Mouse (Mus musculus) lung, postnatal 36 days (tissue): ENCODE measurements around the gene Slc35g2.

ENCODE experiments used
- DNase-seq: peaks from one replicate; pipeline ENCODE4 v3.0.0; 2022; ENCODE audit warnings: mixed read lengths

The Slc35g2 gene

GRCm38 (mm10) chr9:100558991-100559390 is 11.9 kb downstream of the Slc35g2 start:
- no peak for DNase-seq

- no peak for DNase-seq
These were observed 12.8 kb downstream of the Slc35g2 start for GRCm38 (mm10) chr9:100558023-100558573.

DNA sequence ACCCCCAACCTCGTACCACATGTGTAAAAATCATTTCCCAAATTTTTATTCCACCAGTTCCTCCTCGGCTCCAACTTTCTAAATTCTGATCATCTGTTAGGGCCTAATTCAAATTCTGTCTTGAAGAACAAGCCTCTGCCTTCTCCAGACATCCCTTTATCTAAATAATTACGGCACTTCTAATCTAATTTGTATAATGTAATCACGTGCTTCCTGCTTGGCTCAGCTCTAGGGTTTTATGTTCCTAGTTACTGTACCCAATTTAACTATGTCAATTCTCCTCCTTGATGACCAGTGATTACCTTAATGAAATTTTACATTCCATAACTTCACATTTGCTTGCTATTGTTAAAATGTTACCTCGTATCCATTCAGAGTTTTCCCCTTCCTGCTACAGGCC is 15.2 kb downstream of the Slc35g2 start:
- DNase-seq = no peak

- peak; percentile 47 for DNase-seq
These were observed 22.6 kb downstream of the Slc35g2 start for GRCm38 (mm10) chr9:100548313-100548712.

DNA sequence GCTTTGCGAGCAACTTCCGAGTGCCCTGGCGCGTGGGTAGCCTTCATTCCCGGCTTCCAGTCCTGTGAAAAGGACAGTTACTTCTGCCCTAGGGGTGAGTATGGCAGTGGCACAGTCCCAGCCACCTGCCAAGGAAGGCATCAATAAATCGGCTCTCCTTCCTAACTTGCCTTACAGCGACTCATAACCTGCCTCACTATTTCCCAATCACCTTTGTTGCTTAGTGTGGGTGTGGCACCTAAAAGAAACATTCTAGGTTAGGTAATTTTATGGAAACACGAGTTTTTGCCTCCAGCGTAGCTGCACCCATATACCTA is 24.3 kb downstream of the Slc35g2 start:
- DNase-seq = peak; percentile 42

GRCm38 (mm10) chr9:100545715-100546593 is 24.9 kb downstream of the Slc35g2 start, which contains the start of gene Nck1:
Gene Nck1 (minus strand): TSS chr9:100546134.
- DNase-seq = peak; percentile 100

DNA sequence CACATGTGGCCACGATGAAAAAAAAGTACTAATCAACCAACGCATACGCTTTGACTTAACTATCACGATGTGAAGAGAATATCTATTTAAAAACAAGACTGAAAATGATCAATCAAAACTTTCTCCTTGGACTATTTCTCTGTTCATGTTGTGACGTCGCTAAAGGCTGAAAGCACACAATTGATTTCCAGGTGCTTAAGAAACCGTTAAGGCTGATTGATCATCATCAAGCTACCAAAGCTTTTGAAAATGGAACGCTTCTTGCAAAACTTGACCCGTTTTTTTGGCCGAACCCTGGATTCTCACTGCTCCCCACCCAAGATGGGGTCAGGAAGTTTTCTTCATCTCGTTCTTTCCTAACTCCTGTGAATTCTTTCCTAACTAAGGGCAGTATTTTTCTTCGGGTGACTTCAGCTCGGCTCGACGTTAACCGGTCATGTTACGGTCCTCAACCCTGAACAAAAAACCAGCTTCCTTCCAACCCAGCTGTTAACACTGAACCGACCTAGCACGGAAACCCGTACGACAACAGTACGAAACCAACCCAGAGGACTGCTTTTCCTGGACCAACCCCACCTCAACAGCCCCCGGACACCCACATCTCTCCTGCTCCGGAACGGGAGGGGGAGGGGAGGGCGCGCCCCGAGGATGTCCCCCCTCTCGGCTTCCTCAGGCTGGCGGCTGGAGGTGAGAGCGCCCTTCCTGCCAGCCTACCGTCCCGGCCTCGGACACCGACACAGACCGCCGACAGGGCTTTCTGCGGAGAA is 25.8 kb downstream of the Slc35g2 start:
- peak; percentile 72 for DNase-seq

DNA sequence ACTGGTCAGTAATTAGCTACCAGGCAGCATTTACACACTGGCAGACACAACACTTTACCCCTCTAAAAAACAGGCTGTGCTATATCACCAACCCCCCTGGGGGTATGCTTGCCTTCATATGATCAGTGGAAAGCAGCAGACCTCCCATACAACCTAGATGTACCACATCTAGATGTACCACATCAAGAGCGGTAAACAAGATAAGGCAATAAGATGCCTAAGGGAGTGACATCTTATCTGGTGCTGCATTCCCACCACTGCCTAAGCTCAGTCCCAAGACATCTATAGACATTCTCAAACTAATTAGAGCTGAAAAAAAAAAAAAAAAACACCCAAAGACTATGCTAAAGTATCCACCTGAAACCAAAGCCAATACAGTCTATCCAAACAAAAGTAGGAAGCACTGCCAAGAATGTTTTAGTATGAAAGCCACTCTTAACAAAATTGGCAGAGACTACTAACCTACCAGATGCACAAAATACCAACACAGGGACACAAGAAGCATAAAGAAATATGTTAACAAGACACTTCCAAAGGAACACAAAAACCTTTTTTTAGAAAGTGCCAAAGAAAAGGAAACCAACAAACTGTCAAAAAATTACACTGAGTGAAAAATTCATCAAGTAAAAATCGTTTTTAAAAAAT is 35.1 kb downstream of the Slc35g2 start:
- DNase-seq = peak; percentile 29

GRCm38 (mm10) chr9:100534686-100535085 is 36.2 kb downstream of the Slc35g2 start:
- no peak for DNase-seq

GRCm38 (mm10) chr9:100532847-100533505 is 37.9 kb downstream of the Slc35g2 start:
- DNase-seq = no peak

GRCm38 (mm10) chr9:100531296-100531695 is 39.6 kb downstream of the Slc35g2 start:
- DNase-seq = no peak

GRCm38 (mm10) chr9:100525225-100525624 is 45.7 kb downstream of the Slc35g2 start:
- DNase-seq = no peak

DNA sequence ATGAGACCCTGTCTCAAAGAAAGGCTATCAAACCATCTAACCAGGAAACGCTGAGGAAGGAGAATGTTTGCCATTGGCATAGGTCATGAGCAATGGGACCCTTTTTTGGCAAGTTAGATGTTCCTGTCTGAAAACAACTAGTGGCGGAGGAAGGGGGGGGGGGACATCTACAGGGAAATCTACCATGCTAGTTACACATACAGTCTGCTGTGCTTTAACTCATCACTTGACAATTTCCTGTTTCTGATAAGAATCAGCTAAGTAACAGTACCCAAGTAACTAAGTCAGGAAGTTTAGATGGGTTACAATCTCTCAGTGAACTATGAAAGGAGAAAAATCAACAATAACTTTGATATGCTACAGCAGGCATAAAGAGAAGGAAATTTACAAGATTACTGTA is 48.9 kb downstream of the Slc35g2 start:
- no peak for DNase-seq

DNA sequence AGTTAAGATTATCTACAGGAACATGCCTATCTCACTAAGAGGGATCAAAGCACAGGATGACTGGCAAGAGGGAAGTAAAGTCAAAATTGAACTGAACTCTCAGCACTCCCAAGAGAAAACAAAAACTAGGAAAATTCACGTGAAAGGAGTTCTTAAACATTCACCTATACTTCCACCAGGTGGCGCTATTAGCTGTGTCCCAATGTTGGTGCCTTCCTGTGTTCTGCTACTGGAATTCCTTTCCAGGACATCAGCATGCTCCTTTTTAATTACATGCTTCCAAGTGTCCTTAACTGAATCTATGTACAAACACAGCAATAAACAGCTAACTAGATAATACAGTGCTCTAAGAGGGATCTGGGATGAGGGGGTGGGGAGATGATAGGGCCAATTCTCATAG is 50.3 kb downstream of the Slc35g2 start:
- DNase-seq = peak; percentile 91

GRCm38 (mm10) chr9:100520012-100520411 is 50.9 kb downstream of the Slc35g2 start:
- DNase-seq = peak; percentile 60

DNA sequence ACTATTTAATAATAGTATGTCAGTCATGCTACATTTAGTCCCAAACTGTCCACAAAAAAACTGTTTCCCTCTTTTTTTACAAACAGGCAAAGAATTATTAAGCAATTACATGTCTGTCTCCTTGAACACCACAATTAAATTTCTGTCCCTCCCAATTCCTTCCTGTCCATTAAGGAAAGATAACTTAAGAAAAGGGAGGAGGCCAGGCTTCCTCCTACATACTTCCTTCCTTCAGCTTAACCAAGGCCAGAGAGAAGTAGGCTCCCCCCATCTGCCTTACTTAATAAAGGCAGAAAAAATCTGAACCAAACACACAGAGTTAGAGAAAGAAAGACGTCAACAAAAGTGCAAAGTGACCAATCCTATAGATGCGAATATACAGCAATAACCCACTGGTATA is 63.3 kb downstream of the Slc35g2 start:
- DNase-seq = peak; percentile 68

DNA sequence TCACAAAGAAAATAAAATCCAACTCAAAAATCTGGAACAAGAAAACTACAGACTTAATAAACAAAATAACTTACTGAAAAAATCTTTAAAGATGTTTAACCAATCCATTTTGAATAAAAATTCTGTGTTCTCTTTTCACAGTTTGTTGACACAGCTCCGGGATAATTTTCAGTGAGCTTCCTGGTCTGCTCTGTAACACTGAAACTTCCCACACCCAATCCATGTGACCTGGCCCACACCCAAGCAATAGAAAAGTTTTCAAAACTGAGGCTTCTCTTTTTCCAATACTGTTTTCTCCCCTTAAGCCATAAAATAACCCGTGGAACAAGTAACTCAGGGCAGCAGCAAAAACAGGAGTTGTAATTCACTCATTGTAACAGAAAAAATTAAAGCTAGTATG is 64.2 kb downstream of the Slc35g2 start:
- DNase-seq = peak; percentile 89

DNA sequence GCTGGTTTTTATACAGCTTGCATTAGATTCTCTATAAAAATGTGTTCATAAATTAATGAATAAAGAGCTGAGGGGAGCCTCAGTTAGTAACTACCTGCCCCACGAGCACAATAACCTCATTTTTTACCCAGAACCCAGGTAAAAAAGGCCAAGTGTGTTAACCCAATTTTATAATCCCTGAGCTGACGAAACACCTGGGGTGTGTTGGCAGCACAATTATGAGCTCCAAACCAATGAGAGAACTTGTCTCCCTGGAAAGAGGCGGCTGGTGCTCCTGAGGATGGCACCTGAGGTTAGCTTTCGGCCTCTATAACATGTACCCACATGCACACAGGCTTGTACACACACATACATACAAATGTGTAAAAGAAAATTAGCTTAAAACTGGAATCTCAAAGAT is 65.4 kb downstream of the Slc35g2 start:
- DNase-seq = no peak
